Mouse (Mus musculus): ENCODE results near the gene Scgb1a1. TPM values are rescaled to one million over a fixed set of nuclear protein-coding genes. Genes with fewer than 3 reads are reported as not detected.

Gene Scgb1a1
- total and polyA plus RNA-seq, 2 experiments from 2014 or later = not detected

GRCm38 (mm10) chr19:9122390-9122789 lies 34.6 kb upstream of the Scgb1a1 start:
- 100% methylated on average over 1 of the region's 1 CpGs for WGBS
- peaks cover 7% of the 10 kb centered on the region for H3K36me3 ChIP-seq (ENCODE audit: insufficient read depth)

GRCm38 (mm10) chr19:9119655-9120425 lies 32.1 kb upstream of the Scgb1a1 start:
- Histone ChIP-seq H3K4me2 (ENCODE audit: low read depth) (no peak overlapping the region), H3K9me3 (ENCODE audit: low read length) (no peaks in the 10 kb centered on the region), H3K27me3 (ENCODE audit: insufficient read depth, low read length) (no peaks in the 10 kb centered on the region), H3K36me3 (ENCODE audit: insufficient read depth) (peaks cover 18% of the 10 kb centered on the region), H3K27ac (ENCODE audit: low read depth, low read length) (no peak overlapping the region), H3K9ac (no peak overlapping the region), H3K4me1 (ENCODE audit: insufficient read depth) (no peaks in the 10 kb centered on the region), H3K4me3 (ENCODE audit: low read depth, low read length) (no peak overlapping the region)
- TF ChIP-seq CTCF (IDR thresholded peaks at IDR 0.05; ENCODE audit: low read depth) = no peak
- WGBS = 89% methylated on average over 3 of the region's 3 CpGs
- no peak for DNase-seq
- ATAC-seq = no peak

More at GRCm38 (mm10) chr19:9122390-9122789, 34.6 kb upstream of the Scgb1a1 start:
- H3K27me3 ChIP-seq (ENCODE audit: insufficient read depth, low read length) = no peaks in the 10 kb centered on the region
- no peaks in the 10 kb centered on the region for H3K4me1 ChIP-seq (ENCODE audit: insufficient read depth)
- no peak for ATAC-seq
- no peak for DNase-seq
- no peak overlapping the region for H3K4me3 ChIP-seq (ENCODE audit: low read depth, low read length)
- no peak overlapping the region for H3K27ac ChIP-seq (ENCODE audit: low read depth, low read length)
- H3K4me2 ChIP-seq (ENCODE audit: low read depth) = no peak overlapping the region
- no peaks in the 10 kb centered on the region for H3K9me3 ChIP-seq (ENCODE audit: low read length)
- no peak overlapping the region for H3K9ac ChIP-seq
- no peak for TF ChIP-seq CTCF (IDR thresholded peaks at IDR 0.05; ENCODE audit: low read depth)

- Histone ChIP-seq H3K4me1 (ENCODE audit: insufficient read depth) (no peaks in the 10 kb centered on the region), H3K9me3 (ENCODE audit: low read length) (no peaks in the 10 kb centered on the region), H3K9ac (no peak overlapping the region), H3K27me3 (ENCODE audit: insufficient read depth, low read length) (no peaks in the 10 kb centered on the region), H3K4me2 (ENCODE audit: low read depth) (no peak overlapping the region), H3K4me3 (ENCODE audit: low read depth, low read length) (no peak overlapping the region), H3K36me3 (ENCODE audit: insufficient read depth) (peaks cover 38% of the 10 kb centered on the region), H3K27ac (ENCODE audit: low read depth, low read length) (no peak overlapping the region)
- ATAC-seq (peak; percentile 58), DNase-seq (peak; percentile 24)
- TF ChIP-seq CTCF (IDR thresholded peaks at IDR 0.05; ENCODE audit: low read depth) = no peak
- 30% methylated on average over 5 of the region's 5 CpGs for WGBS
Observed at GRCm38 (mm10) chr19:9117275-9117674, 29.5 kb upstream of the Scgb1a1 start.

- no peak for TF ChIP-seq CTCF (IDR thresholded peaks at IDR 0.05; ENCODE audit: low read depth)
- Histone ChIP-seq H3K4me3 (ENCODE audit: low read depth, low read length) (no peak overlapping the region), H3K9me3 (ENCODE audit: low read length) (no peaks in the 10 kb centered on the region), H3K4me1 (ENCODE audit: insufficient read depth) (no peaks in the 10 kb centered on the region), H3K27me3 (ENCODE audit: insufficient read depth, low read length) (no peaks in the 10 kb centered on the region), H3K36me3 (ENCODE audit: insufficient read depth) (peaks cover 40% of the 10 kb centered on the region), H3K9ac (no peak overlapping the region), H3K27ac (ENCODE audit: low read depth, low read length) (no peak overlapping the region), H3K4me2 (ENCODE audit: low read depth) (no peak overlapping the region)
- DNase-seq (no peak), ATAC-seq (no peak)
- WGBS = 86% methylated on average over 4 of the region's 4 CpGs
Observed at GRCm38 (mm10) chr19:9116268-9116667, 28.5 kb upstream of the Scgb1a1 start.

GRCm38 (mm10) chr19:9112043-9112442 lies 24.3 kb upstream of the Scgb1a1 start:
- H3K27ac ChIP-seq (ENCODE audit: low read depth, low read length) = no peak overlapping the region
- no peak overlapping the region for H3K4me2 ChIP-seq (ENCODE audit: low read depth)
- no peak for ATAC-seq
- H3K9ac ChIP-seq = no peak overlapping the region
- no peaks in the 10 kb centered on the region for H3K4me1 ChIP-seq (ENCODE audit: insufficient read depth)
- peaks cover 33% of the 10 kb centered on the region for H3K36me3 ChIP-seq (ENCODE audit: insufficient read depth)
- 76% methylated on average over 8 of the region's 8 CpGs for WGBS
- no peak for TF ChIP-seq CTCF (IDR thresholded peaks at IDR 0.05; ENCODE audit: low read depth)
- no peak overlapping the region for H3K4me3 ChIP-seq (ENCODE audit: low read depth, low read length)
- no peaks in the 10 kb centered on the region for H3K27me3 ChIP-seq (ENCODE audit: insufficient read depth, low read length)
- no peaks in the 10 kb centered on the region for H3K9me3 ChIP-seq (ENCODE audit: low read length)
- DNase-seq = no peak

- Histone ChIP-seq H3K36me3 (ENCODE audit: insufficient read depth) (peaks cover 22% of the 10 kb centered on the region), H3K9me3 (ENCODE audit: low read length) (no peaks in the 10 kb centered on the region), H3K27me3 (ENCODE audit: insufficient read depth, low read length) (no peaks in the 10 kb centered on the region), H3K27ac (ENCODE audit: low read depth, low read length) (no peak overlapping the region), H3K4me1 (ENCODE audit: insufficient read depth) (no peaks in the 10 kb centered on the region), H3K4me3 (ENCODE audit: low read depth, low read length) (no peak overlapping the region), H3K4me2 (ENCODE audit: low read depth) (no peak overlapping the region), H3K9ac (no peak overlapping the region)
- DNase-seq (peak; percentile 86), ATAC-seq (peak; percentile 94)
- WGBS = 59% methylated on average over 4 of the region's 4 CpGs
- TF ChIP-seq CTCF (IDR thresholded peaks at IDR 0.05; ENCODE audit: low read depth) = peak; percentile 93
Observed at GRCm38 (mm10) chr19:9110182-9110869, 22.6 kb upstream of the Scgb1a1 start.

GRCm38 (mm10) chr19:9108536-9108935 lies 20.8 kb upstream of the Scgb1a1 start:
- DNase-seq = no peak
- H3K36me3 ChIP-seq (ENCODE audit: insufficient read depth) = peaks cover 14% of the 10 kb centered on the region
- H3K27ac ChIP-seq (ENCODE audit: low read depth, low read length) = no peak overlapping the region
- no peak for TF ChIP-seq CTCF (IDR thresholded peaks at IDR 0.05; ENCODE audit: low read depth)
- H3K9me3 ChIP-seq (ENCODE audit: low read length) = no peaks in the 10 kb centered on the region
- 88% methylated on average over 1 of the region's 1 CpGs for WGBS
- no peak overlapping the region for H3K9ac ChIP-seq
- ATAC-seq = no peak
- no peak overlapping the region for H3K4me2 ChIP-seq (ENCODE audit: low read depth)
- no peaks in the 10 kb centered on the region for H3K4me1 ChIP-seq (ENCODE audit: insufficient read depth)
- no peak overlapping the region for H3K4me3 ChIP-seq (ENCODE audit: low read depth, low read length)
- H3K27me3 ChIP-seq (ENCODE audit: insufficient read depth, low read length) = no peaks in the 10 kb centered on the region
